Mouse (Mus musculus) mesoderm, embryonic 11.5 days (tissue): ENCODE measurements around the gene Itih3.

Experiments
- DNase-seq: peaks from one replicate; pipeline ENCODE4 v3.0.0-alpha.2; 2012; ENCODE audit warnings: low read depth, low spot score

Itih3 gene

GRCm38 (mm10) chr14:30902628-30903027, 20.9 kb downstream of the Itih3 start:
- no peak for DNase-seq

- no peak for DNase-seq
These were observed 23.6 kb downstream of the Itih3 start for GRCm38 (mm10) chr14:30899972-30900371.

GRCm38 (mm10) chr14:30888271-30888732, 35.3 kb downstream of the Itih3 start:
- DNase-seq: no peak

- no peak for DNase-seq
These were observed 37.4 kb downstream of the Itih3 start, which contains the start of gene Itih4 for GRCm38 (mm10) chr14:30886204-30886603. Gene Itih4, plus strand, starts transcription at chr14:30886476.

- DNase-seq: no peak
These were observed 38.3 kb downstream of the Itih3 start for GRCm38 (mm10) chr14:30885298-30885697.

GRCm38 (mm10) chr14:30881718-30882108, 41.8 kb downstream of the Itih3 start:
- no peak for DNase-seq

- peak; percentile 23 for DNase-seq
These were observed 42.5 kb downstream of the Itih3 start for GRCm38 (mm10) chr14:30880811-30881717.

- DNase-seq: no peak
These were observed 43.3 kb downstream of the Itih3 start for GRCm38 (mm10) chr14:30880251-30880650.

- DNase-seq: no peak
These were observed 43.8 kb downstream of the Itih3 start for GRCm38 (mm10) chr14:30879794-30880193.

GRCm38 (mm10) chr14:30878958-30879571, 44.5 kb downstream of the Itih3 start, which contains the start of gene Mustn1:
Gene Mustn1, plus strand, starts transcription at chr14:30879200.
- DNase-seq: no peak

- no peak for DNase-seq
These were observed 45.7 kb downstream of the Itih3 start for GRCm38 (mm10) chr14:30877827-30878226.

GRCm38 (mm10) chr14:30876451-30876850, 47.1 kb downstream of the Itih3 start:
- no peak for DNase-seq

- no peak for DNase-seq
These were observed 47.6 kb downstream of the Itih3 start for GRCm38 (mm10) chr14:30875955-30876354.

GRCm38 (mm10) chr14:30875130-30875865, 48.3 kb downstream of the Itih3 start:
- DNase-seq: no peak

GRCm38 (mm10) chr14:30874095-30874700, 49.4 kb downstream of the Itih3 start:
- DNase-seq: no peak

- DNase-seq: no peak
These were observed 53.1 kb downstream of the Itih3 start for GRCm38 (mm10) chr14:30870206-30871147.

- no peak for DNase-seq
These were observed 54.2 kb downstream of the Itih3 start for GRCm38 (mm10) chr14:30869391-30869801.

- no peak for DNase-seq
These were observed 54.7 kb downstream of the Itih3 start for GRCm38 (mm10) chr14:30868826-30869225.

- DNase-seq: peak; percentile 72
These were observed 56.5 kb downstream of the Itih3 start for GRCm38 (mm10) chr14:30867042-30867441.

- DNase-seq: no peak
These were observed 58.2 kb downstream of the Itih3 start for GRCm38 (mm10) chr14:30865311-30865710.
